Mouse (Mus musculus) gastrocnemius, postnatal 10 days (tissue): ENCODE measurements around the gene Crtac1. TPM values are rescaled to one million over a fixed set of nuclear protein-coding genes. Genes with fewer than 3 reads are reported as not detected.

ENCODE experiments used
- microRNA-seq, 2 experiments: library from miRNA; unstranded; fragments of <30 nt; microRNA quantifications; one replicate each; pipeline ENCODE4 v1.2.0; 2021
- total RNA-seq, 2 experiments: library from RNA; stranded (reverse); gene quantifications; 2 replicates each; pipeline ENCODE4 v1.2.3; 2021

Crtac1 gene
- total RNA-seq, 2 experiments from 2014 or later: 0.26 to 0.29 TPM

Small RNAs within 50 kb of the gene (microRNA-seq; reads per million reads assigned to microRNA genes)
- gene Gm26339 (0 reads per million in 2 experiments), gene Mir3085 (0 to 0.32 reads per million in 2 experiments)

Other genes starting within 250 kb of the Crtac1 start
- gene Sfrp5, start 229.5 kb downstream of the Crtac1 start, total RNA-seq: 1 to 10 TPM; 5.7 to 6.8 TPM
- 1 to 10 TPM; 3.2 to 5.5 TPM for gene Golga7b, start 184.2 kb downstream of the Crtac1 start, total RNA-seq
- gene R3hcc1l, start 87.0 kb upstream of the Crtac1 start, total RNA-seq: 10 to 100 TPM; 12.3 to 13.7 TPM
- gene Loxl4, start 181.0 kb upstream of the Crtac1 start, total RNA-seq: 1 to 10 TPM; 2.2 to 4.8 TPM